Mouse (Mus musculus) midbrain, embryonic 12.5 days (tissue): ENCODE results near the gene Gm11985. TPM values are rescaled to one million over a fixed set of nuclear protein-coding genes. Genes with fewer than 3 reads are reported as not detected.

ENCODE experiments used
- polyA plus RNA-seq: library from polyadenylated mRNA; unstranded; fragments of >200 nt; fragmentation: Nextera tagmentation; extraction: Ambion mirVana; gene quantifications from 2 replicates; pipeline ENCODE4 v1.2.1, GENCODE M21; 2016

Gm11985 gene
- polyA plus RNA-seq, 1 experiment from 2014 or later, result not detected

Other genes with a start within 250 kb of the Gm11985 start
- 2.0 and 2.5 TPM in 2 replicates for gene Adcy1, start 125.1 kb downstream of the Gm11985 start, polyA plus RNA-seq
- 0.15 and 0.25 TPM in 2 replicates for gene Igfbp1, start 9.2 kb upstream of the Gm11985 start, polyA plus RNA-seq
- 7.6 and 8.3 TPM in 2 replicates for gene Igfbp3, start 25.4 kb upstream of the Gm11985 start, polyA plus RNA-seq